Mouse (Mus musculus): ENCODE results near the gene Tmem121b. TPM values are rescaled to one million over a fixed set of nuclear protein-coding genes. Genes with fewer than 3 reads are reported as not detected.

The Tmem121b gene
- total and polyA plus RNA-seq, 3 experiments = 0.05 TPM; not detected in 2

DNA sequence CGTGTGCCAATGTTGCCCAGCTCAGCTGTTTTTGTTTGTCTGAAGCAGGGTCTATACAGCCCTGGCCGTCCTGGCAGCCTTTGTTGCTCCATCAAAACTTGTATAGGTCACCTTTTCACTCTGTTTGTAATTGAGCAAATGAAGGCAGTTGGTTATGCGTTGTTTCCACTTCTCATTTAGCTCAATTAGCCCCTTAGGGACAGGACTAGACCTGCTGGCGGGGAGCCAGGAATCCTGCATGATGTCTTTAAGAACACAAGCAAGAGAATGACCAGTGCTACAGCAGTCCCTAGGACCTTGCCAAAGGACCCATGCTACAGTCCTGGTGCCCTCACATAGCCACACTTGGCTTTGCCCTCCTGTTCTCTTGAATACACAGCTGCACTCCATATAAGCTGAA is 11.9 kb upstream of the Tmem121b start:
- Histone ChIP-seq H3K4me1 (ENCODE audit: insufficient read depth, low read depth, low read length) (no peaks in the 10 kb centered on the region; the same call in 1 of the 2 replicates), H3K9me3 (replicated peaks) (no peaks in the 10 kb centered on the region), H3K27me3 (ENCODE audit: insufficient read depth, low read length) (peaks cover 6% of the 10 kb centered on the region; the same call in 1 of the 2 replicates), H3K4me3 (ENCODE audit: low read depth, low read length) (no peak overlapping the region), H3K36me3 (replicated peaks) (peaks cover 35% of the 10 kb centered on the region)
- ATAC-seq (ENCODE audit: extremely low read depth, insufficient number of reproducible peaks, low FRiP score, poor library complexity, severe bottlenecking) (no peak), DNase-seq (ENCODE audit: low spot score) (no peak)
- TF ChIP-seq POLR2AphosphoS5 (IDR thresholded peaks at IDR 0.05; ENCODE audit: insufficient replicate concordance, low read depth, low read length) (no peak), GATA2 (IDR thresholded peaks at IDR 0.05; ENCODE audit: borderline replicate concordance, low read depth, low read length) (no peak), GATA1 (IDR thresholded peaks at IDR 0.05; ENCODE audit: borderline replicate concordance, low read length) (no peak), CTCF (IDR thresholded peaks at IDR 0.05; ENCODE audit: low read depth, low read length) (no peak), TAL1 (conservative IDR thresholded peaks at IDR 0.05; ENCODE audit: low read depth, low read length) (no peak)

DNA sequence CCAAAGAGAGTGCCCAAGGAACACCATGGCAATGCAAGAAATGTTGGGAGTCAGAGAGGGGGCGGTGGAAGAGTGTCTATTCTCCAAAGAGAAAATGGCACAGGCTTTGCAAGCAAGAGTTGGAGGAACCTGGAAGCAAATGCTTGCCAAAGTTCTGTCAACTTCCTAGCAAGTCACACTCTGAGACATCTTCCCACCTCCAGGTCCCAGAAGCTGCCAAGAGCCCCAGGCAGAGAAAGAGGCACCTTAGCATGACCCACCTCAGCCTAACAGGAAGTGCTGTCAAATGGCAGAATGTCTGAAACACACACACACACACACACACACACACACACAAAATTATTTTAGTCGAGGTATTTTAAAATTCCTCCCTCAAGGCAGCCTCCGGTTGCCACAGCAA is 10.4 kb upstream of the Tmem121b start:
- H3K4me3 ChIP-seq (ENCODE audit: low read depth, low read length) = no peak overlapping the region
- peaks cover 11% of the 10 kb centered on the region for H3K27me3 ChIP-seq (ENCODE audit: insufficient read depth, low read length)
- TF ChIP-seq GATA2 (IDR thresholded peaks at IDR 0.05; ENCODE audit: borderline replicate concordance, low read depth, low read length) (no peak), CTCF (IDR thresholded peaks at IDR 0.05; ENCODE audit: low read depth, low read length) (no peak), POLR2AphosphoS5 (IDR thresholded peaks at IDR 0.05; ENCODE audit: insufficient replicate concordance, low read depth, low read length) (no peak), GATA1 (IDR thresholded peaks at IDR 0.05; ENCODE audit: borderline replicate concordance, low read length) (no peak), TAL1 (conservative IDR thresholded peaks at IDR 0.05; ENCODE audit: low read depth, low read length) (no peak)
- no peak for ATAC-seq (ENCODE audit: extremely low read depth, insufficient number of reproducible peaks, low FRiP score, poor library complexity, severe bottlenecking)
- 0 out of 2 replicates have a peak, but pooled peaks cover 2% of the 10 kb centered on the region for H3K9me3 ChIP-seq (replicated peaks)
- no peaks in the 10 kb centered on the region; the same call in 1 of the 2 replicates for H3K4me1 ChIP-seq (ENCODE audit: insufficient read depth, low read depth, low read length)
- H3K36me3 ChIP-seq (replicated peaks) = peaks cover 20% of the 10 kb centered on the region
- no peak for DNase-seq (ENCODE audit: low spot score)

DNA sequence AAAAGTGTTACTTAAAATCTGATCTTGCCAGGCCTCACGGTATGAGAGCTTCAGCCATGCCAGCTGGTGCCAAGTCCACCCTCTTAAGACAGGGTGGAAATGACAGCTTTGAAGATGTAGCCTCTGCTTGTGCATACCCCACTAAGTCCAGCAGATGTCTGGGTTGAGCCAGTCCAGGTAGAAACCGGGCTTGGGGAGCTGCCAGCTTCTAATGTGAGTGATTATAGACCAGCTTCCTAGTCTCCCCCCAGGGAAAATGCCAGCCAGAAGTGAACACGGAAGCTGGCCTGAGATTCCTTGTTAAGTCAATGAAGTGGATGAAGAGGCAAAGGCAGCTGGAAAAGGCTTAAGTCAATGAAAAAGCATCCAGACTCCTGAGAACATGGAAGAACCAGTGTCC is 2.9 kb upstream of the Tmem121b start:
- no peak overlapping the region for H3K4me3 ChIP-seq (ENCODE audit: low read depth, low read length)
- no peaks in the 10 kb centered on the region; the same call in 1 of the 2 replicates for H3K4me1 ChIP-seq (ENCODE audit: insufficient read depth, low read depth, low read length)
- H3K36me3 ChIP-seq (replicated peaks) = no peaks in the 10 kb centered on the region
- TF ChIP-seq POLR2AphosphoS5 (IDR thresholded peaks at IDR 0.05; ENCODE audit: insufficient replicate concordance, low read depth, low read length) (no peak), GATA2 (IDR thresholded peaks at IDR 0.05; ENCODE audit: borderline replicate concordance, low read depth, low read length) (no peak), CTCF (IDR thresholded peaks at IDR 0.05; ENCODE audit: low read depth, low read length) (no peak), TAL1 (conservative IDR thresholded peaks at IDR 0.05; ENCODE audit: low read depth, low read length) (no peak), GATA1 (IDR thresholded peaks at IDR 0.05; ENCODE audit: borderline replicate concordance, low read length) (no peak)
- H3K9me3 ChIP-seq (replicated peaks) = peaks cover 20% of the 10 kb centered on the region
- ATAC-seq (ENCODE audit: extremely low read depth, insufficient number of reproducible peaks, low FRiP score, poor library complexity, severe bottlenecking) = no peak
- no peak for DNase-seq (ENCODE audit: low spot score)
- peaks cover 57% of the 10 kb centered on the region for H3K27me3 ChIP-seq (ENCODE audit: insufficient read depth, low read length)

DNA sequence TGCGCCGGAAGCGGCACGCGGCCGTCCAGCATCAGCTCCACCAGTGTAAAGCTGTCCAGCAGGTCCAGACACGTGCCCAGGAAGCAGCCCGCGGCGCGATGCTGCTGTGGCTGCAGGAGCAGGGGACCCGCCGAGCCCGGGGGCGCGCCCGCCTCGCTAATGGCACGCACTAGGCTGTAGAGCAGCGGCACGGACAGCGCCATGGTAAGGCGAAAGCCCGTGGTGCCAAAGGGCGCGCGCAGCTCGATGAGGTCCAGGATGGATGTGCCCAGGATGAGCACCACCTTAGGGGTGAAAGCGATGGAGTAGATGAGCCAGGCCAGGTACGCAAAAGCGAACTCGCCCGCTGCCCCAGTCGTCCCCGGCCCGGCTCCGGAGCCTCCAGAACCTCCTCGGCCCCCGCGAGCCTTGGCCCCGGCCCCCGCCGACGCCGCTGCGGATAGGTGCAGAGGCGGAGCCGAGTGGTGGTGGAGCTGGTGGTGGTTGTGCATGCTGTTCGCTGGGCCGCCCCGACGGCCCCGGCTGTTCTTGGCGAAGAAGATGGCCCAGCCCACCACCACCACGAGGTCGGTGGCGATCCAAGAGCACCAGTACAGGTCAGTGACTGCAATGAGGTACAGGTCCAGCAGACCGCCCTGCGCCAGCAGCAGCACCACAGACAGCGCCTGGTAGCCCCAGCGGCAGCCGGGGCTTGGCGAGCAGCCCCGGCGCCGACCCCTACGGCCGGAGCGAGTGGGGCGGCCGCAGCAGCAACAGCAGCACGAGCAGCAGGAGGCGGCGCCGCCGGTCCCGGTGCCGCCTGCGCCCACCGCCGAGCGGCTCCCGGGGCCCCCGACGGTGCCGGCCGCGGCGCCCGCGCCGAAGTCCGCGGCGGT is 871 bp downstream of the Tmem121b start:
- TF ChIP-seq GATA1 (IDR thresholded peaks at IDR 0.05; ENCODE audit: borderline replicate concordance, low read length) (no peak), CTCF (IDR thresholded peaks at IDR 0.05; ENCODE audit: low read depth, low read length) (no peak), GATA2 (IDR thresholded peaks at IDR 0.05; ENCODE audit: borderline replicate concordance, low read depth, low read length) (no peak), POLR2AphosphoS5 (IDR thresholded peaks at IDR 0.05; ENCODE audit: insufficient replicate concordance, low read depth, low read length) (no peak), TAL1 (conservative IDR thresholded peaks at IDR 0.05; ENCODE audit: low read depth, low read length) (no peak)

DNA sequence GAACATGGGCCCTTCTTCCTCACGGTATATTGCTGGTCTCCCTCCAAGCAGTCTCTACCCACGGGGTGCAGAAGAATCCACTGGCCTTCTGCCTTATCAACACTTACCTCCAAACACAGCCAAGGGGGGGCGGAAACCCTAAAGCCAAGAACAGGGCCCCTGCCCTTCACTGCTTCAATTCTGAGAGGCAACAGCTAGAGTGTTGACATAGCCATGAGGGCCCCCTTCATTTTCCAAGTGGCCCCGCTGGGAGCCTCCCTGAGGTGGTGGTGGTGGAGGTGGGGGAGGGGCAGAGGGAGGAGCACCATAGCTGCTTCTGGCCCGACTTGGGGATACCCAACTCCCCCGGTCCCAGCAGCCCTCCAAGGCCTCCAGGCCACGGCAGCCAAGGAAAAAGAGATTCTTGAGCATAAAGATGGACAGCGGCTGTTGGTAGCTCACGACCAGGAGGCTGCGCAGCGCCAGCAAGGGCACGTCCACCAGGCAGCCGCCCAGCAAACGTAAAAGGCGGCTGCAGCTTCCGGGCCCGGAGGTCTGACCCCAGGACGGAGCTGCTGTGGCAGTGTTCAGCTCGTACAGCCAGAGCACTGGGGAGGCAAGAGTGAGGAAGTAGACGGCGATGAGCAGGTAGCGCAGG is 1.6 kb downstream of the Tmem121b start:
- peaks cover 17% of the 10 kb centered on the region for H3K9me3 ChIP-seq (replicated peaks)
- ATAC-seq (ENCODE audit: extremely low read depth, insufficient number of reproducible peaks, low FRiP score, poor library complexity, severe bottlenecking) (no peak), DNase-seq (ENCODE audit: low spot score) (no peak)
- TF ChIP-seq CTCF (IDR thresholded peaks at IDR 0.05; ENCODE audit: low read depth, low read length) = no peak
- TF ChIP-seq POLR2AphosphoS5 (IDR thresholded peaks at IDR 0.05; ENCODE audit: insufficient replicate concordance, low read depth, low read length) = no peak
- no peak for TF ChIP-seq GATA2 (IDR thresholded peaks at IDR 0.05; ENCODE audit: borderline replicate concordance, low read depth, low read length)
- no peak for TF ChIP-seq TAL1 (conservative IDR thresholded peaks at IDR 0.05; ENCODE audit: low read depth, low read length)
- no peak for TF ChIP-seq GATA1 (IDR thresholded peaks at IDR 0.05; ENCODE audit: borderline replicate concordance, low read length)
- peaks cover 50% of the 10 kb centered on the region for H3K27me3 ChIP-seq (ENCODE audit: insufficient read depth, low read length)
- peaks cover 2% of the 10 kb centered on the region for H3K4me1 ChIP-seq (ENCODE audit: insufficient read depth, low read depth, low read length)
- H3K36me3 ChIP-seq (replicated peaks) = no peaks in the 10 kb centered on the region
- H3K4me3 ChIP-seq (ENCODE audit: low read depth, low read length) = peak overlapping the region; percentile 13; the same call in 1 of the 2 replicates

More for the DNA sequence above, 871 bp downstream of the Tmem121b start:
- H3K27me3 ChIP-seq (ENCODE audit: insufficient read depth, low read length) = peaks cover 50% of the 10 kb centered on the region
- ATAC-seq (ENCODE audit: extremely low read depth, insufficient number of reproducible peaks, low FRiP score, poor library complexity, severe bottlenecking) = no peak
- H3K36me3 ChIP-seq (replicated peaks) = no peaks in the 10 kb centered on the region
- H3K4me1 ChIP-seq (ENCODE audit: insufficient read depth, low read depth, low read length) = no peaks in the 10 kb centered on the region; the same call in 1 of the 2 replicates
- H3K9me3 ChIP-seq (replicated peaks) = peaks cover 17% of the 10 kb centered on the region
- DNase-seq (ENCODE audit: low spot score) = no peak
- H3K4me3 ChIP-seq (ENCODE audit: low read depth, low read length) = peak overlapping the region; percentile 13; the same call in 1 of the 2 replicates

DNA sequence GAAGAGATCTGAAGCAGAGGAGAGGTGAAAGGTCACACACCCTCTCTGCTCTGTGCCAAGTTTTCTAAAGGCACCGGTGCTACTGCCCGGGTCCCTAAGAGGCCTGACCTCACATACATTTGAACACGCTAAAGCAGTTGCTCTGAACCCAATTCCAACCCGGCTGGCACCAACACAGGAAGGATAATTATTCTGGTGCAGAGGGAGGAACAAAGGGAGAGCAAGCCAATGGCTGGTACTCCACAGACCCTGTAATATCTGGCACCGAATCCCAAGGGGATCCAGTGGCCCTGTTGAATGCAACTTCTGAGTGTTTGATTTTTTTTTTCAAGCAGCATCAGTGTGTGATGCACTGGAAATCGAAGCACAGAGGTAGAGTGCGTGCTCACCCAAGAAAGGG is 2.5 kb downstream of the Tmem121b start:
- H3K4me1 ChIP-seq (ENCODE audit: insufficient read depth, low read depth, low read length) = peaks cover 3% of the 10 kb centered on the region
- DNase-seq (ENCODE audit: low spot score) (no peak), ATAC-seq (ENCODE audit: extremely low read depth, insufficient number of reproducible peaks, low FRiP score, poor library complexity, severe bottlenecking) (no peak)
- peaks cover 42% of the 10 kb centered on the region for H3K27me3 ChIP-seq (ENCODE audit: insufficient read depth, low read length)
- no peak overlapping the region for H3K4me3 ChIP-seq (ENCODE audit: low read depth, low read length)
- no peak for TF ChIP-seq TAL1 (conservative IDR thresholded peaks at IDR 0.05; ENCODE audit: low read depth, low read length)
- H3K9me3 ChIP-seq (replicated peaks) = peaks cover 17% of the 10 kb centered on the region
- H3K36me3 ChIP-seq (replicated peaks) = no peaks in the 10 kb centered on the region
